Mouse (Mus musculus): ENCODE results near the gene Map7d2. TPM values are rescaled to one million over a fixed set of nuclear protein-coding genes. Genes with fewer than 3 reads are reported as not detected.

Map7d2 gene
- total RNA-seq (2023): not detected

DNA sequence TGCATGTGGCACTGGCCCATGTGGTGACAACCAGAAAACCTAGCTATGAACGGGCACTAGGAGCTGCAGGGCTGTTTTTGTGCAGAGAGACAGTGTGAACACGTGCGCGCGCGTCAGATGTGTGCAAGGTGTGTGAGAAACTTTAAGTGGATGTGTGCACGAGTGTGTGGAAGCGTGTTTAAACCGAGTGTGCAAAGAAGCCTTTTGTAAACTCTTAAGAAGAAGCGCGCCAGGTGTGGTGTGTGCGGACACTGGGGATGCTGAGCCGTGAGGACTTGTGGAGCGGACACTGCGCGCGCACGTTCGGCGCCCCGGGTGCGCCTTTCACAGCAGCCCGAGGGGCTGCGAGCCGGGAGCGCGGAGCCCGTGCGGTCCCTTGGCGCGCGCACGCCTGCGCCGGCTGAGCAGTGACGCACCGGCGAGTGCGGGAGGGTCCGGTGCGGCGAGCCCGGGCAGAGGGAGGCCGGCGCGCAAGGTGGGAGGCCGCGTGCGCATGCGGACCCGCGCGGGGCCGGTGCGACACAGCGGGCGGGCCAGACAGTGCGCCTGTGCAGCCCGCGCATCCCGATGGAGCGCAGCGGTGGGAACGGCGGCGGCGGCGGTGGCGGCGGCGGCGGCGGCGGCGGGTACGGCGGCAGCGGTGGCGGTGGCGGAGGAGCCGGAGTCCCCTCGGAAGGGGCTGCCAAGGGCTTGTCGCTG, at the start of gene Map7d2:
Gene Map7d2, plus strand, starts transcription at position 443 of the 699 bp plus-strand sequence.

DNA sequence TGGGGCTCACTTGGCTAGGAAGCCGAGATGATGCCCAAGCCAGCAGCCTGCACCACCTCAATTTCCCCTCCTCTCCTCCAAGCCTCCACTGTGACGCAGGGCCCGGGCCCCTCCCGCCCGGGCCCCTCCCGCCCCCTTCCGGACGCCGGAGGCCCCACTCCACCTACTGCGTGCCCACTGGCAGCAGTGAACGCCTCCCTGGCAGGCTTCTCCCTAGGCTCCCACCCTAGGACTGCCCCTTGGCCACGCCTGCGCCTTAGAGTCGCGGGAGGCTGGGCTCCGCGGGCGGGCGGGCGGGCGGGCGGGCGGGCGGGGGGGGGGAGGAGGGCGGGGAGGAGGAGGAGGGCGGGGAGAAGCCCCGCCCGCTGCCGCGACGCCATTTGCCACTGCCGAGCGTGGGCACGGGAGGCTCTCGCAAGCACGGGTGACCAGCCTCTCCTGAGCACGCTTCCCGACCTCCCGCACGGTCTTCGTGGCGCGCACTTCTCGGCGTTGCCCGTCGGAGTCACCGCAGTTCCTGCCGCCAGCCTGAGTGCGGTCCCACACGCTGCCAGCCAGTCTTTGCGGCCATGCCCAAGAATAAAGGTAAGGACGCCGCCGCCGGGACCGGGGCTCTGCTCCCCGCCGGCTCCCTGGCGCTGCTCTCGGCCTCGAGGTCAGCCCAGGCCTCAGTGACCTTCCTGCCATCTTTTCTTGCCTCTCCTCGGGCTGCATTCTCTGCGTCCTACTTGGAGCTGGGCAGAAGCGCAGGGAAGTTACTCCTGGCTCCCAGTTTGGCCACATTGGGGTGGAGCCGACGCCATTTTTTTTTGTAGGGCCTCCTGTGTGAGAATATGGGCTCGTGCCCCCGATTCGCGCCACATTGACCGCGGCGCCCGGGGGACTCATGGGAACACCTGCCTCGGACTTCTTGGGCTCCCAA, 42.3 kb upstream of the Map7d2 start, which contains the start of gene Eif1ax:
Gene Eif1ax, plus strand, starts transcription at position 348 of the 922 bp plus-strand sequence.

DNA sequence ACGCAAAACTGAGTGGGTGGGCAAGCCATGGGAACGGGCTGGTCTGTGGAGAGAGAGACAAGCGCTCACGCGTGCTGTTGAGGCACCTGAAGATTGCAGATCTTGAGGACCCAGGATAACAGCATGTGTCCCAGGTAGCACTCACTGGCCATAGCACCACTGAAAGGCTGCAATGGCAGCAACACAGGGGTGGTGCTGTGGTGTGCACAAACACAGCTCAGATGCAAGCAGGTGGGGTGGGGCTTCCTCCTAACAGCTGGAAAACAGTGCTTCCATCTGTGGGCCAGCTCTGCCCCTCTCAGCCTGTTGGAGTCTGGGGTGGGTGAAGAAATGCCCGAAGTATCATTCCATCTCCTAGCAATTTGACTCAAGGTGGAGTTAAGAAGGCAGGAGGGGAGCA, 112.0 kb downstream of the Map7d2 start, which contains the start of gene Bclaf3:
Gene Bclaf3, plus strand, starts transcription at position 301 of the 400 bp plus-strand sequence.

Other genes starting within 250 kb of the Map7d2 start
- gene Rps6ka3, start 204.3 kb upstream of the Map7d2 start, total RNA-seq (2023): 106 TPM
- 48.2 TPM for gene Eif1ax, start 42.4 kb upstream of the Map7d2 start, total RNA-seq (2023)
- 25.0 TPM for gene Bclaf3, start 112.1 kb downstream of the Map7d2 start, total RNA-seq (2023)
- gene Sh3kbp1, start 212.7 kb downstream of the Map7d2 start, total RNA-seq (2023): 279 TPM